In genomic region chr5:24100810-24101311, GRCm38 (mm10) we compare ENCODE assay signal across 8 mouse cellular contexts. TPM values are rescaled to one million over a fixed set of nuclear protein-coding genes. Genes with fewer than 3 reads are reported as not detected.
DNase-seq lines count a peak whose midpoint lies in the region; ATAC-seq and TF ChIP-seq lines count a peak whose summit lies in the region.

No protein-coding gene starts in this region.

- peak; percentile 44 for DNase-seq in MEL-GATA-1-ER (ENCODE audit: extremely low read depth, low read depth)
- peak; percentile 69 to 79 for DNase-seq in cerebellum, adult 18-20 months
- peak; percentile 77 for DNase-seq in forebrain, postnatal 0 days
- DNase-seq in hindbrain, embryonic 10.5 days (ENCODE audit: low spot score): peak; percentile 75
- peak; percentile 67 to 77 for DNase-seq in layer of hippocampus, postnatal 10 days (ENCODE audit: low spot score in 2 of 2)
- DNase-seq in ovary, postnatal 10 days (ENCODE audit: low spot score): peak; percentile 24
- peak; percentile 58 for DNase-seq in thymus, postnatal 0 days (ENCODE audit: low spot score)

- H3K9ac ChIP-seq in forebrain, postnatal 0 days: peak overlapping the region; percentile 91
- H3K9ac ChIP-seq in lung, embryonic 16.5 days (ENCODE audit: low read length): peak overlapping the region; percentile 86

- peak overlapping the region; percentile 63 for H3K4me2 ChIP-seq in forebrain, postnatal 0 days (ENCODE audit: low read depth)
- peak overlapping the region; percentile 59 for H3K4me2 ChIP-seq in lung, embryonic 16.5 days (ENCODE audit: low read depth, low read length)

- H3K4me3 ChIP-seq in forebrain, postnatal 0 days (ENCODE audit: low read depth, low read length): peak overlapping the region; percentile 76
- peak overlapping the region; percentile 86 for H3K4me3 ChIP-seq in hindbrain, embryonic 10.5 days
- peak overlapping the region; percentile 83 for H3K4me3 ChIP-seq in lung, embryonic 16.5 days (ENCODE audit: low read length)

- peak overlapping the region; percentile 98 for H3K27ac ChIP-seq in forebrain, postnatal 0 days (ENCODE audit: low read depth, low read length)
- H3K27ac ChIP-seq in hindbrain, embryonic 10.5 days: peak overlapping the region; percentile 98
- H3K27ac ChIP-seq in lung, embryonic 16.5 days (ENCODE audit: low read length): peak overlapping the region; percentile 84

- no peaks in the 10 kb centered on the region for H3K9me3 ChIP-seq in forebrain, postnatal 0 days (ENCODE audit: low read length)
- H3K9me3 ChIP-seq in hindbrain, embryonic 10.5 days: no peaks in the 10 kb centered on the region
- H3K9me3 ChIP-seq in lung, embryonic 16.5 days (ENCODE audit: control insufficient read depth, low read length): no peaks in the 10 kb centered on the region

- H3K4me1 ChIP-seq in forebrain, postnatal 0 days (ENCODE audit: insufficient read depth): peaks cover 17% of the 10 kb centered on the region
- H3K4me1 ChIP-seq in hindbrain, embryonic 10.5 days (replicated peaks): peaks cover 25% of the 10 kb centered on the region
- peaks cover 2% of the 10 kb centered on the region; the same call in 1 of the 2 replicates for H3K4me1 ChIP-seq in lung, embryonic 16.5 days (replicated peaks; ENCODE audit: control insufficient read depth, insufficient read depth, low read length)

- H3K27me3 ChIP-seq in forebrain, postnatal 0 days (ENCODE audit: insufficient read depth, low read length): no peaks in the 10 kb centered on the region
- no peaks in the 10 kb centered on the region for H3K27me3 ChIP-seq in hindbrain, embryonic 10.5 days (ENCODE audit: insufficient read depth, poor library complexity, severe bottlenecking)
- no peaks in the 10 kb centered on the region for H3K27me3 ChIP-seq in lung, embryonic 16.5 days (ENCODE audit: control insufficient read depth, insufficient read depth, low read depth, low read length)

- under 1% methylated on average over 39 of the region's 46 CpGs for WGBS in forebrain, postnatal 0 days
- under 1% methylated on average over 46 of the region's 46 CpGs for WGBS in hindbrain, embryonic 10.5 days
- WGBS in lung, embryonic 16.5 days: under 1% methylated on average over 45 of the region's 46 CpGs

- no peak for TF ChIP-seq CTCF in forebrain, postnatal 0 days (IDR thresholded peaks at IDR 0.05; ENCODE audit: low read depth)

- H3K36me3 ChIP-seq in forebrain, postnatal 0 days (ENCODE audit: insufficient read depth): no peaks in the 10 kb centered on the region
- H3K36me3 ChIP-seq in hindbrain, embryonic 10.5 days: no peaks in the 10 kb centered on the region
- no peaks in the 10 kb centered on the region for H3K36me3 ChIP-seq in lung, embryonic 16.5 days (ENCODE audit: control insufficient read depth, insufficient read depth, low read length)

- ATAC-seq in forebrain, postnatal 0 days: peak; percentile 88
- peak; percentile 87 for ATAC-seq in lung, embryonic 16.5 days (ENCODE audit: low read depth)

RNA-seq across cellular contexts. Expression of gene Klhl7, which starts 0.5 kb away (rescaled TPM):
- total RNA-seq in forebrain, postnatal 0 days (2014; rRNA removed): 244 and 250 TPM in 2 replicates
- 90.5 and 118 TPM in 2 replicates for polyA plus RNA-seq in forebrain, postnatal 0 days (2015; fragmentation: Nextera tagmentation; extraction: Ambion mirVana)
- 59.0 and 60.0 TPM in 2 replicates for polyA plus RNA-seq in hindbrain, embryonic 10.5 days (2016; fragmentation: Nextera tagmentation; extraction: Ambion mirVana)
- total RNA-seq in layer of hippocampus, postnatal 10 days (2021): 100 to 1,000 TPM; 128 to 135 TPM
- 46.3 and 47.4 TPM in 2 replicates for polyA plus RNA-seq in lung, embryonic 16.5 days (2015; fragmentation: Nextera tagmentation; extraction: Ambion mirVana)
- 19.2 and 19.7 TPM in 2 replicates for polyA plus RNA-seq in thymus, postnatal 0 days (2015; fragmentation: Nextera tagmentation; extraction: Ambion mirVana)

Comparison
In these comparisons a context has a peak if more than half of its experiments do, and no peak if none do; other contexts are left out.
1. Peak in every context shown above with its lines: DNase-seq, ATAC-seq, H3K4me3 ChIP-seq and H3K27ac ChIP-seq.
2. DNase-seq: peak in every context shown above with its lines; median percentile 77 in forebrain, postnatal 0 days; 75 in hindbrain, embryonic 10.5 days; 74 in cerebellum, adult 18-20 months; 72 in layer of hippocampus, postnatal 10 days; 58 in thymus, postnatal 0 days; 44 in MEL-GATA-1-ER; 24 in ovary, postnatal 10 days.